Mouse (Mus musculus) neural tube, embryonic 11.5 days (tissue): ENCODE data around the gene Fancc. TPM values are rescaled to one million over a fixed set of nuclear protein-coding genes. Genes with fewer than 3 reads are reported as not detected.

Source experiments
- ATAC-seq: fragments of 200-750 bp; cut with Nextera tagmentation; 2 replicates; pipeline ENCODE4 v1.8.0; 2017; ENCODE audit warnings: moderate number of reproducible peaks, mild to moderate bottlenecking, moderate TSS enrichment, moderate library complexity; ENCODE audit not compliant: insufficient read depth, low FRiP score, low TSS enrichment
- DNase-seq: peaks from one replicate; pipeline ENCODE4 v3.0.0-alpha.2; 2015; ENCODE audit warnings: low spot score
- H3K27ac ChIP-seq: fragments of 300-500 bp; sonication (generic); 2 replicates; pipeline ENCODE4 v1.5.1; 2014; ENCODE audit warnings: low read depth, mild to moderate bottlenecking, low read length
- H3K27me3 ChIP-seq: fragments of 300-500 bp; sonication (generic); 2 replicates; pipeline ENCODE4 v1.6.1; 2014; ENCODE audit warnings: mild to moderate bottlenecking, low read length, mixed read lengths; ENCODE audit not compliant: control insufficient read depth, insufficient read depth
- H3K36me3 ChIP-seq: fragments of 300-500 bp; sonication (generic); 2 replicates; pipeline ENCODE4 v1.6.1; 2014; ENCODE audit warnings: mild to moderate bottlenecking, low read length, moderate library complexity, mixed read lengths; ENCODE audit not compliant: control insufficient read depth, insufficient read depth
- H3K4me1 ChIP-seq: fragments of 300-500 bp; sonication (generic); 2 replicates; pipeline ENCODE4 v1.6.1; 2014; ENCODE audit warnings: low read length, mixed read lengths; ENCODE audit not compliant: control insufficient read depth, insufficient read depth
- H3K4me2 ChIP-seq: fragments of 300-500 bp; sonication (generic); 2 replicates; pipeline ENCODE4 v1.6.1; 2014; ENCODE audit warnings: low read depth, mild to moderate bottlenecking, moderate library complexity
- H3K4me3 ChIP-seq: fragments of 300-500 bp; sonication (generic); 2 replicates; pipeline ENCODE4 v1.5.1; 2014; ENCODE audit warnings: low read depth, low read length
- H3K9ac ChIP-seq: fragments of 300-500 bp; sonication (generic); 2 replicates; pipeline ENCODE4 v1.6.1; 2014; ENCODE audit warnings: mild to moderate bottlenecking, low read length
- H3K9me3 ChIP-seq: fragments of 300-500 bp; sonication (generic); 2 replicates; pipeline ENCODE4 v1.6.1; 2016; ENCODE audit warnings: low read length; ENCODE audit not compliant: control insufficient read depth
- WGBS: fragments of 180-500 bp; shearing (Covaris S2); extraction: QIAGEN DNeasy Blood & Tissue Kit; methylation state at CpG from one replicate; pipeline ENCODE4 v1.1.7; 2014; 5-methylcytosine and 5-hydroxymethylcytosine counted together
- polyA plus RNA-seq: library from polyadenylated mRNA; unstranded; fragments of >200 nt; fragmentation: Nextera tagmentation; extraction: Ambion mirVana; gene quantifications from 2 replicates; pipeline ENCODE4 v1.2.1, GENCODE M21; 2014

Fancc gene
- polyA plus RNA-seq, 1 experiment from 2014 or later, result 22.2 TPM

GRCm38 (mm10) chr13:63297003-63297402, 200.1 kb downstream of the Fancc start:
- Histone ChIP-seq H3K27ac (no peak overlapping the region), H3K9me3 (no peaks in the 10 kb centered on the region), H3K27me3 (no peaks in the 10 kb centered on the region), H3K4me1 (peaks cover 32% of the 10 kb centered on the region), H3K9ac (no peak overlapping the region), H3K4me3 (no peak overlapping the region), H3K36me3 (peaks cover 5% of the 10 kb centered on the region), H3K4me2 (no peak overlapping the region)
- ATAC-seq (no peak), DNase-seq (no peak)
- 95% methylated on average over 2 of the region's 2 CpGs for WGBS

DNA sequence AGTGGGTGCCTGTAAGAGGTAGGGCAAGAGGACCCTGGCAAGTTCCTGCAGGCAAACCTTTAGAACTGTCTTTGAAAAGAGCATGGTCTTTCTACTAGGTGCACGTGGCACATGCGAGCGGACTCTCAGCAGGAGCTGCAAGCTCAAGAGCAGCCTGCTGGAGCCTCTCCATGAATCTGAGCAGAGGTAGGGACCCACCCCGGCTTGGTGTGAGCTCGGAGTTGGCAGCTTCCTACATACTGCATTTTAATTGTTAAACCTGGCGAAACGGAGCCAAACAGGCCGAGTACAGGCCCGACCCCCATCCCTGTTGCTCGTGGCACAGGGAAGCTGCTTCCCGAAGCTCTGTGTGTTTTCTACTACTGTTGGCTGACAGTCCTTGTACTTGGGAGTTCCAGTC, 200.8 kb downstream of the Fancc start:
- DNase-seq, result no peak
- Histone ChIP-seq H3K27ac (no peak overlapping the region), H3K36me3 (peaks cover 5% of the 10 kb centered on the region), H3K27me3 (no peaks in the 10 kb centered on the region), H3K4me1 (peaks cover 27% of the 10 kb centered on the region), H3K9me3 (no peaks in the 10 kb centered on the region), H3K4me2 (no peak overlapping the region), H3K9ac (no peak overlapping the region), H3K4me3 (no peak overlapping the region)
- ATAC-seq, result no peak
- 90% methylated on average over 11 of the region's 11 CpGs for WGBS

DNA sequence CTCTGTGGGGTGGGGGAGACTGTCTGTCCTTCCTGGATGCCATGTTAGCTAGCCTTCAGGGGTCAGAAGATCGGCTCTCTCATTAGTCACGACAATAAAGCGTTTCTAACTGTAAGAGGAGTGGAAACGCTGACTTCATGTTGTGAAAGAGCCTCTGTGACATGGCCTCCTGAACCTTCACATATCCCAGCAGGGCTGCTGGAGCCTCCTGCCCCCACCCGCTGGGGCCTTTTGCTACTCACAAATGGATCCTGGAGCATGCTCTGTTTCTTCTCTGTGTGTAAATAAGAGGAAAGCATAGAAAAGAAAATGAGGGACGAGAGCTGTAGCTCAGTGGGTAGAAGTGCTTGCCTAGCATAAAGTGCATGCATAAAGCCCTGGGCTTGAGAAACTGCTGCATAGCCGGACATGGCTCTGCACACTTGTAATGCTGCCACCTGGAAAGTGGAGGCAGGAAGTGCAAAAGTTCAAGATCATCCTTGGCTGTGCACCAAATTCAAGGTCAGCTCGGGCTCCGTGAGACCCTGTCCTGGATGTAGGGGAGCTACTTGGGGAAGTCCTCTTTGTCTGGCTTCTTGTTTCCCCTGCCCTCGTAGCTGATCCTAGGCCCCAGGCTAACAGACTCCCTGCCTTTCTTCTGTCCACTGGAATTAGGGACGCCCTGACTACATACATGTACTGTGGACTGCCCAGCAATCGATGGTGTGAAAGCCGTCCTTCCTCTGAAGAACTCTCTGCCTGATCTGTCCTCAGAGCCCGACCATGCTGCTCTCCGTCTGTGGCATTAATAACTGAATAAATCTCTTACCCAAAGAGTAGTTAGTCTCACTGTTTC, 202.5 kb downstream of the Fancc start:
- H3K9me3 ChIP-seq, result no peaks in the 10 kb centered on the region
- H3K27ac ChIP-seq, result peak overlapping the region; percentile 56
- DNase-seq, result peak; percentile 62
- H3K27me3 ChIP-seq, result no peaks in the 10 kb centered on the region
- H3K9ac ChIP-seq, result peak overlapping the region; percentile 30; the same call in 1 of the 2 replicates
- peaks cover 21% of the 10 kb centered on the region for H3K4me1 ChIP-seq
- H3K4me2 ChIP-seq, result peak overlapping the region; percentile 12; the same call in 1 of the 2 replicates
- peaks cover 5% of the 10 kb centered on the region for H3K36me3 ChIP-seq
- H3K4me3 ChIP-seq, result no peak overlapping the region
- WGBS, result 21% methylated on average over 15 of the region's 15 CpGs
- peak; percentile 48 for ATAC-seq

GRCm38 (mm10) chr13:63293647-63294046, 203.4 kb downstream of the Fancc start:
- Histone ChIP-seq H3K4me3 (no peak overlapping the region), H3K4me1 (peaks cover 21% of the 10 kb centered on the region), H3K27me3 (no peaks in the 10 kb centered on the region), H3K9ac (no peak overlapping the region), H3K4me2 (no peak overlapping the region), H3K9me3 (no peaks in the 10 kb centered on the region), H3K36me3 (peaks cover under 1% of the 10 kb centered on the region), H3K27ac (peak overlapping the region; percentile 40; the same call in 1 of the 2 replicates)
- 31% methylated on average over 3 of the region's 3 CpGs for WGBS
- ATAC-seq (no peak), DNase-seq (no peak)

- Histone ChIP-seq H3K27me3 (no peaks in the 10 kb centered on the region), H3K4me3 (no peak overlapping the region), H3K4me2 (no peak overlapping the region), H3K27ac (no peak overlapping the region), H3K4me1 (peaks cover 21% of the 10 kb centered on the region), H3K9me3 (no peaks in the 10 kb centered on the region), H3K36me3 (peaks cover 3% of the 10 kb centered on the region; the same call in 1 of the 2 replicates), H3K9ac (no peak overlapping the region)
- DNase-seq (no peak), ATAC-seq (no peak)
- WGBS, result 91% methylated on average over 6 of the region's 6 CpGs
Measured at GRCm38 (mm10) chr13:63291016-63291415, 206.1 kb downstream of the Fancc start.

- H3K27me3 ChIP-seq, result no peaks in the 10 kb centered on the region
- ATAC-seq (no peak), DNase-seq (no peak)
- no peak overlapping the region for H3K9ac ChIP-seq
- no peaks in the 10 kb centered on the region for H3K9me3 ChIP-seq
- 84% methylated on average over 4 of the region's 4 CpGs for WGBS
- peaks cover 17% of the 10 kb centered on the region for H3K4me1 ChIP-seq
- peaks cover 4% of the 10 kb centered on the region; the same call in 1 of the 2 replicates for H3K36me3 ChIP-seq
- H3K4me3 ChIP-seq, result no peak overlapping the region
- no peak overlapping the region for H3K4me2 ChIP-seq
- no peak overlapping the region for H3K27ac ChIP-seq
Measured at GRCm38 (mm10) chr13:63290126-63290525, 207.0 kb downstream of the Fancc start.

GRCm38 (mm10) chr13:63289687-63290086, 207.4 kb downstream of the Fancc start:
- Histone ChIP-seq H3K36me3 (peaks cover 4% of the 10 kb centered on the region; the same call in 1 of the 2 replicates), H3K9ac (no peak overlapping the region), H3K27ac (no peak overlapping the region), H3K4me1 (peaks cover 15% of the 10 kb centered on the region), H3K4me2 (no peak overlapping the region), H3K4me3 (no peak overlapping the region), H3K9me3 (no peaks in the 10 kb centered on the region), H3K27me3 (no peaks in the 10 kb centered on the region)
- ATAC-seq (no peak), DNase-seq (no peak)
- 46% methylated on average over 5 of the region's 5 CpGs for WGBS

DNA sequence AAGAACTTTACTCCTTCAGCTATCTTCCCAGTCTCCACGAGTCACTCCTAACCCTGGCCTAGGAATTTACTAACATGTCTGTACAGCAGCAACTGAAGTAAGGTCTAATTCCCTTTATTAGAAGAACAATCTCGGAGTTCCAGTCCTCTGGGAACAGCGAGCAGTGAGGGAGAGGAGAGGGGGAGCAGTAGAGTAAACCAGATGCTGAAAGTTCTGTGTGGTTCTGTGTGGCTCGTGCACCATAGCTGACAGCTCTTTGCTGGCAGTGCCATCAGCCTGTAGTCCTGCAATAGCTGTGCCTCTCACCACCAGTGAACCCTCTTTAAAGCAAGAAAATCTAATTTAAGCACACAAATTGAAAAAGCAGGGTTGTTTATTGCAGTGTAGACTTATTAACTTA, 207.9 kb downstream of the Fancc start:
- peaks cover 4% of the 10 kb centered on the region; the same call in 1 of the 2 replicates for H3K36me3 ChIP-seq
- H3K9ac ChIP-seq, result no peak overlapping the region
- no peaks in the 10 kb centered on the region for H3K9me3 ChIP-seq
- H3K27me3 ChIP-seq, result no peaks in the 10 kb centered on the region
- no peak for DNase-seq
- ATAC-seq, result no peak
- H3K4me2 ChIP-seq, result no peak overlapping the region
- peaks cover 9% of the 10 kb centered on the region for H3K4me1 ChIP-seq
- H3K4me3 ChIP-seq, result no peak overlapping the region
- WGBS, result 43% methylated on average over 4 of the region's 4 CpGs
- H3K27ac ChIP-seq, result no peak overlapping the region
